Mouse (Mus musculus) CH12.LX (cell line): Measurements from ENCODE around the gene Aptx.

Experiments used
- POLR2A ChIP-seq: IDR thresholded peaks from 2 replicates; pipeline ENCODE4 v1.6.1; 2011; ENCODE audit warnings: low read depth, mild to moderate bottlenecking, improper control_type of control experiment, low read length
- SMC3 ChIP-seq: IDR thresholded peaks from 2 replicates; pipeline ENCODE4 v1.6.1; 2011; ENCODE audit warnings: low read depth, low read length, improper control_type of control experiment
- ZMIZ1 ChIP-seq: IDR thresholded peaks from 2 replicates; pipeline ENCODE4 v1.6.1; 2012; ENCODE audit warnings: low read depth, mild to moderate bottlenecking, inconsistent platforms, low read length, improper control_type of control experiment

DNA sequence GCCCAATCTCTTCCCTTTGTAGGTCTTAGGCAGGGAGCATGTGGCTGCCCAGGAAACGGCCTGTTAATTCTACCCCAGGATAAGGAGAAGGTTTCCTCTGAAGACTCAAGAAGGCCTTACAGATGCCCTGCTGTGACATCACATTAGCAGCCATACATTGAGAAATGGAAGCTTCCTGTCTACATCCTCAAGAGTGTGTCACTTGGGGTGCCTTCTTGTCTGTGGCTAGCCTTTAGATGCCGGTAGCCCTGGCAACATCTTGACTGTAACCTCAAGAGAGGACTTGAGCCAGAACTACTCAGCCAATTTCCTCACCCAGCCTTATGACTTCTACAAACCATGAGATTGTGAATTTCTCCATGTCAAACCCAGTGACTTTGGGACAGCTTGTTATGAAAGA, 51.9 kb downstream of the Aptx start:
- TF ChIP-seq POLR2A (no peak), SMC3 (no peak), ZMIZ1 (no peak)
